Mouse (Mus musculus) right cerebral cortex, postnatal 36 days (tissue): Measurements from ENCODE around the gene Tlr7.

Experiments
- DNase-seq, 2 experiments: peaks; one replicate each; pipeline ENCODE4 v3.0.0; 2022; ENCODE audit warnings: low spot score in 2 of 2, mixed read lengths in 1 of 2

Gene Tlr7

DNA sequence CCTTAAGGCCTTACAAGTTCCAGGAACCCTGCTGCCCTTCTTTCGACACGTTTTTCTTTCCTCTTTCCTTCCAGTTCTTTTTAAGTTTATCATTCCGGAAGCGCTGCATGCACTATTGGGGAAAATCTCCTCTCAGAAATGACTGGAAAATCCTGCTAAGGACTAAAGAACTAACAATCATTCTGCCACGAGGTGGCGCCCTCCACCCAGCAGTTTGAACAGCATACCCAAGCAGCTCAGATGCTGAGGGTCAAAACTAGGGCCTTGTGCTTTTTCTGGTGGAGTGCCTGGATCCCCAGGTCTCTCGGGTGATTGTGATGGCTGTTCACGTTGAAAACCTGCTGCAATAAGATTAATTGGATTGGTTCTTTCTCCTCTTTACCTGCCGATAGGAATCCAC is 53.4 kb downstream of the Tlr7 start:
- DNase-seq = peak; percentile 8 to 15

DNA sequence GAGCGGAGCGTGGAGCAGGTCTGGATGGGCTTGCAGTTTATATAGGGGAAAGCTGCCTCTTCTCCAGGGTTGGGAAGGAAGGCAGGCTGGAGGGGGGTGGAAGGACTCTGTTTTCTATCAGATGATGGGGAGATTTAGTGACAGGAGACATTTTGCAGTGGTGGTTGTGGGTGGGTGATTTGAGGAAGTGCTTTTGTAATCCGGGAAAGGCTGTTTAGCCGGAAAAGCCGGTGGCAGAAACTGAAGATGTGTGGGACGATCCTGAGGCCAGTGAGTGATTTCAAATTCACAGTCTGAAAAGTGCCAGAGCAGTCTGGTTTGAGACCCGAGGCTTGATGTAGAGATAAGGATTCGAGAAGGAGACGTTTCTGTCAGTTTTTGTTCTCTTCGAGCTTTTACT is 53.8 kb downstream of the Tlr7 start:
- DNase-seq = no peak

DNA sequence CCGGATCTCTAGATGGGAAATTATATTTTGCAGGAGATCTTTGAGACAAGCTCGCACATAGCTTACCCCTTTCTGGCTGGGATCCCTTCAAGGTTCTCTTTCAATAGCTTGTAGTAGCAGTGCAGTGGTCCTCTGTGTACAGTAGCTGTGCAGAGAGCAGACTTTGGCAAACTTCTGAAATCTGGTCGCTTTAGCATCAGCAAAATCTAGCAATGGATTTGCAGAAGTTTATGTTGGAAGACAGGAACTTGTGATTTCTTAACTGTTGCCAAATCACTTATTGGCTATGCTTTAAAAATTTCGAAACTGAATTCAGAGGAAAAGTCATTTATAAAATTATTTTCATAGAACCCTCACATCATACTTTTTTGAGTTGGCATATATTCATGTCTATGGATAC is 66.3 kb downstream of the Tlr7 start, which contains the start of gene Tlr8:
Gene Tlr8 (minus strand): TSS at position 244 of the 400 bp plus-strand sequence.
- no peak for DNase-seq

- no peak for DNase-seq
These were observed 66.8 kb downstream of the Tlr7 start for GRCm38 (mm10) chrX:167263530-167263929.
